Mouse (Mus musculus) fat pad, adult 2 months (tissue): Measurements from ENCODE around the gene Grip2.

Experiments used
- DNase-seq: peaks from one replicate; pipeline ENCODE4 v3.0.0-alpha.2; 2011; ENCODE audit warnings: low read depth, low spot score; ENCODE audit errors: extremely low read depth

Grip2 gene

GRCm38 (mm10) chr6:91796064-91796463 is 31.0 kb downstream of the Grip2 start:
- no peak for DNase-seq

- DNase-seq, result no peak
Measured at GRCm38 (mm10) chr6:91795640-91796039, 31.4 kb downstream of the Grip2 start.

GRCm38 (mm10) chr6:91788311-91788798 is 38.7 kb downstream of the Grip2 start:
- DNase-seq, result no peak

- no peak for DNase-seq
Measured at GRCm38 (mm10) chr6:91785018-91785417, 42.0 kb downstream of the Grip2 start.

GRCm38 (mm10) chr6:91779206-91779605 is 47.8 kb downstream of the Grip2 start:
- DNase-seq, result no peak

- no peak for DNase-seq
Measured at GRCm38 (mm10) chr6:91776543-91776942, 50.5 kb downstream of the Grip2 start.

GRCm38 (mm10) chr6:91773951-91774350 is 53.1 kb downstream of the Grip2 start:
- no peak for DNase-seq

- DNase-seq, result no peak
Measured at GRCm38 (mm10) chr6:91767550-91767949, 59.5 kb downstream of the Grip2 start.

GRCm38 (mm10) chr6:91762051-91762742 is 64.9 kb downstream of the Grip2 start:
- no peak for DNase-seq

- no peak for DNase-seq
Measured at GRCm38 (mm10) chr6:91754845-91755244, 72.2 kb downstream of the Grip2 start.

GRCm38 (mm10) chr6:91754098-91754497 is 73.0 kb downstream of the Grip2 start:
- DNase-seq, result no peak

- DNase-seq, result no peak
Measured at GRCm38 (mm10) chr6:91752884-91753283, 74.2 kb downstream of the Grip2 start.

GRCm38 (mm10) chr6:91750976-91751375 is 76.1 kb downstream of the Grip2 start:
- no peak for DNase-seq

GRCm38 (mm10) chr6:91746776-91747175 is 80.3 kb downstream of the Grip2 start:
- DNase-seq, result no peak

GRCm38 (mm10) chr6:91745947-91746582 is 81.0 kb downstream of the Grip2 start:
- DNase-seq, result no peak

GRCm38 (mm10) chr6:91745246-91745645 is 81.8 kb downstream of the Grip2 start:
- DNase-seq, result no peak

- no peak for DNase-seq
Measured at GRCm38 (mm10) chr6:91743886-91744285, 83.2 kb downstream of the Grip2 start.

GRCm38 (mm10) chr6:91742995-91743394 is 84.1 kb downstream of the Grip2 start:
- no peak for DNase-seq

- no peak for DNase-seq
Measured at GRCm38 (mm10) chr6:91742466-91742865, 84.6 kb downstream of the Grip2 start.

- DNase-seq, result no peak
Measured at GRCm38 (mm10) chr6:91741046-91741445, 86.0 kb downstream of the Grip2 start.

- no peak for DNase-seq
Measured at GRCm38 (mm10) chr6:91738058-91738457, 89.0 kb downstream of the Grip2 start.

GRCm38 (mm10) chr6:91737451-91737850 is 89.6 kb downstream of the Grip2 start:
- DNase-seq, result no peak
